Mouse (Mus musculus): ENCODE results near the gene Avp. TPM values are rescaled to one million over a fixed set of nuclear protein-coding genes. Genes with fewer than 3 reads are reported as not detected.
"Not testable (repeated sequence)": the region's sequence is repeated elsewhere in the genome, so short reads cannot be mapped to it uniquely, and the experiment has no call there.

Gene Avp
- 1 to 10 TPM in 1 of 2 experiments, under 1 TPM in 1; 0.68 to 4.8 TPM for total RNA-seq (2021)

DNA sequence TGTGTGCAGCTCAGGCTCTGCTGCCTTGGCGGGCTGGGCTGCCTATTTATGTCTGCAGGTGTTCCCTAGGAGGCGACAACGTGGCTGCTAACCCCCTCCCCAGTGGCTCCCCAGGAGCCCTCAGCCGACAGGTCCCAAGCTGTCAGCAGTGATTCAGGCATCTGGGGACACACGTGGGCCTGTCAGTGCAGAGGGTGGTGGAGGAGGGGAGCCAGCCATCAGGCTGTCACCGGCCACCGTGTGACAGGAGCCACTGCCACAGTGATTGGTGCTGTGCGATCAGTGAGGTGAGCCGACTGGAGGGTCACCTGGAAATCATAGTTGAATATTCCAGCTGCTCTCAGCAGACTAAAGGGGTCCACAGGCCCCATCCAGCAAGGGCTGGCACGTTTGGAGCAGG is at the start of gene Avp:
Avp (minus strand) TSS at position 3 of the 400 bp plus-strand sequence.
- no peak for DNase-seq
- intact Hi-C loops (cut with DNase I) = no loop called here

DNA sequence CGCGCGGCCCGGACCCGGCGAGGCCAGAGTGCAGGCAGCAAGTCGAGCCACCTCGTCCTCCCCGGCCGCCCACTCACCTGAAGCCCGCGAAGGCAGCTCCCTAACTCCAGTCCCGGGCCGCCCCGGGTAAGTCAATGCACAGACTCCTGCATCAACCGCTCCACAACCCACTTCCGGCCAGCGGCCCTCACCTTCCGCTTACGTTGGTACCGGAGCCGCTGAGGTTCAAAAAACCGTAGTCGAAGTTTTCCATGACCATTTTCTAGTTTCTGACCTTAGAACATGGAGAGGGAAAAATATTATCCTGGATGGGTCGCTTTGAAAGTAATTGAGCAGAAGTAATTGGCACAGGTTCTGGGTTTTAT is 47.5 kb upstream of the Avp start, which contains the start of the genes Fastkd5 and Ubox5:
Fastkd5 (minus strand) TSS at position 189 of the 365 bp plus-strand sequence.
Ubox5 (minus strand) TSS at position 200 of the 365 bp plus-strand sequence.
- intact Hi-C loops (cut with DNase I) = no loop called here
- peak; percentile 93 to 98 for DNase-seq

DNA sequence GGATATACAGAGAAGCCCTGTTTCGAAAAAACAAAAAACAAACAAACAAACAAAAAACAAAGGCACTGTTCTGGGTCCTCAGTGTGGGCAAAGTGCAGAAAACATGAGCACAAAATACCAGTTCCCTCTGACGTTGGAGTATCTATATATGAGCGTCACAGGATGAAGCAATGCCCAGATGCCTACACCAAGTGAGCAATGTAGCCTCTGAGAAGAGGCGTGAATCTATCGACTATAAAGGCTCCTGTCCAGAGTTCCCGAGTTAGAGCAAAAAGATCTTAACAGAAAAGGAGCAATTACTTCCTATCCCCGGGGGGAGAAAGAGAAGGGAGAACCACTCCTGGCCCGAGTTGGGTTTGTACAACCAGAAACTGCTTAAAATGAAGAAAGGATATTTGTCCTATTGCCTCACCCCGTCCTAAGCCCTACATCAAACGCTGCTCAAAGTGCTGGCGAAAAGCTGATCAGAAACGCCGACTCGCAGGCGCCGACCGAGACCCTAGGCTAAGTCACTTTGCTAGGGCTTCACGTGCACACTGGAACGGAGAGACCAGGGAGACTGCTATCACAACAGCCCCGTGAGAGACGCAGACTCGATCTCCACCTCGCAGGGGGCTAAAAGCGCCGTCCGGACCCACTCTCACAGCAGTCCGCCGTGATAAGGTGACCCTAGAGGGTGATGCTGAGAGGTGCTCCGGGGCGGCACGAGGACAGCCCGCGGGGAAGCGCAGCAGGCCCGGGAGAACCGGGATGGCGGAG is 46.9 kb upstream of the Avp start:
- intact Hi-C loops (cut with DNase I) = no loop called here
- DNase-seq = no peak

DNA sequence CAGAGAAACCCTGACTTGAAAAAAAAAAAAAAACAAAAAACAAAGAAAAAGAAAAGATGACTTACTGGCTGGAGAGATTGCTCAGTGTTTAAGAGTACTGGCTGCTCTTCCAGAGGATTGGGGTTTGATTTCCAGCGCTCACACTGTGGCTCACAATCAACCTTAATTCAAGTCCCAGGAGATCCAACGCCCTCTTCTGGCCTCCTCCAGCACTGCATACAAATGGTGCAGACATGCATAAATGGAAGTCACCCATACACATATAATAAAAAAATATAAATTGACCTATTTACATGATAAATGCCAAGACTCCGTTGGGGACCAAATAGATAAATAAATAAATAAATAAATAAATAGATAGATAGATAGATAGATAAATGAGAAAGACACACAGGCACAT is 46.1 kb upstream of the Avp start:
- intact Hi-C loops (cut with DNase I) = no loop called here
- no peak for DNase-seq

DNA sequence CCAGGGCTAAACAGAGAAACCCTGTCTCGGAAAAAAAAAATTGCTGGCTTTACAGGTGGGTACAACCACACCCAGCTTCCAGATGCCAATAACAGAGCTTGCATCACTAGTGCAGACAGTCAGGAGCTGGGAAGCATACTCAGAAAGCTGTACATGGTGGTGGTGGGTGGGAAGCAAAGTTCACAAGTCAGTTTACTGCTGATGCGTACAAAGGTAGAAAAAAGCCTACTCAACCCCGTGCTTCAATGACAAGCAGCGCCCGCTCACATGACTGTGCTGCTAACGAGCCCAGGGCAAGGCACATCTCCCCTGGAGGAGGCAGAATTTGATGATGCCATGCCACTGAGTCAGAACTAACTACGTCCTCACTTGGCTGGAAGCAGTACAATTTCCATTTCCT is 36.6 kb upstream of the Avp start:
- intact Hi-C loops (cut with DNase I) = no loop called here
- no peak for DNase-seq

DNA sequence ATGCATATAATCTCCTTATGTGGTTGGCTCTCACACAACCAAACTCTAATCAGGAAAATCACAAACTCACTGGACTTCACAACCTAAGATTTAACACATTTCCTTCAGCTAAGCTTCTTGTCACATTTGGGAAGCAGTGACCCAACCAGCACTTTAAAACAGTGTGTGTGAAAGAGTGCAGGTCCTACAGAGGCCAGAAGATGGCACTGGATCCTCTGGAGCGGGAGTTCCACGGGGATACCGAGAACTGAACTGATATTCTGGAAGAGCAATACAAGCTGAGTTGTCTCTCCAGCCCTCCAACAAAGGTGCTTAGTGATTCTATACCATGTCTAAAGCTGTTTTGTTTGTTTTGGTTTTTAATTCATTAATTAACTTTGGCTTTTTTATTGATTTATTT is 30.7 kb upstream of the Avp start:
- no peak for DNase-seq
- intact Hi-C loops (cut with DNase I) = no loop called here

DNA sequence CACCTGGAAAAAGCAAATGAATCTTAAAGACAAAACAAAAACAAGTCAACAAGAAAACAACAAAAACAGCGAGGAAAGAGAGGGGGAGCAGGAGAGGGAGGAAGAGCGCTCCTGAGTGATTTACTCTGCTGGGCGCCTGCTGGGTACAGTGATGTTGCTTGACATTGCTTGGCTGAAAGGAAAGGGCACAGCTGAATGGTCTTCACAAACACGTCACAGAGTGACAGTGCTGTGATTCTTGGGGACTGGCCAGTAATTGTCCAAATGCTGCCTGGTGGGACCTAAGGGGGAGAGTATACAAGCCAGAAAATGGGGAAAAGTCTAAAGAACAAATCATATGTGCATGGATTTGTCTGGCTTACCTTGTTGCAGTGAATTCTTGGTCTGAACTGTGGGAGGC is 19.8 kb upstream of the Avp start:
- DNase-seq = no peak
- intact Hi-C loops (cut with DNase I) = no loop called here

DNA sequence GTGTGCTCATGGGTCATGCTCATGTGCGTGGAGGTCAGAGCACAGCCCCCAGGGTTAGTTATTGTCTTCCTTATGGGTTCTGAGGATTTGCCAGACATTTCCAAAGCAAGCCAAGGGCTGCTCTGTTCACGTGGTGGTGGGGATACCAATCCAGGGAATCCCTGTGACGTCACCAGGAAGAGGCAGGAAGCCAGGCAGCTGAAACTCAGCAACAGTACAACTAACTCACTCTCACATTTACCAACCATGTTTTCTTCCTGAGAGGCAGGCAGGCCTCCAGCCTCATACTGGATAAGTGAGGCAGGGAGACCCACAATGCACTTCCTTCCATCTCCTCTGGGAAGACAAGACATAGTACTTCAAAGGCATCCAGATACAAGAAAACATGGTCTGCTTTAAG is 16.0 kb upstream of the Avp start:
- no peak for DNase-seq
- intact Hi-C loops (cut with DNase I) = loop anchor here (2.0 kb wide), 1 partner anchor 34 kb away; no protein-coding TSS in a partner anchor

DNA sequence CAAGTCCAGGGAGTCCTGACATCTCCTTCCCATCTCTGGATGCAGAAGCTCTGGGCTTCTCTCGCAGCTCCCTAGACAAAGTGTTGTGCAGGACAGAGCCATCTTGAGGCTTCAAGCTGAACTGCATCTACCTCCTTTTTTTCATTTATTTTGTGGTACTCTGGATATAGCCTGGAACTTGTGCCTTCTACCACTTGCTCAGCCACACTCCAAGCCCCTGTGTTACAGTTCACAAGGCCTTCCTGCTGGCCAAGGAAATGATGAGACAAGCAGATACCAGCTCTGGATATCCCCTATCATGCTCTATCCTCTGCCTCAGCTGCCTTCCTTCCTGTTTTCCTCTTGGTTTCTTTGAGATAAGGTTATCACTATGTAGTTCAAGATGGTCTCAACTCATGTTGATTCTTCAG is 15.3 kb upstream of the Avp start:
- intact Hi-C loops (cut with DNase I) = loop anchor here (2.0 kb wide), 1 partner anchor 33 kb away; no protein-coding TSS in a partner anchor
- DNase-seq = peak; percentile 17 to 19

DNA sequence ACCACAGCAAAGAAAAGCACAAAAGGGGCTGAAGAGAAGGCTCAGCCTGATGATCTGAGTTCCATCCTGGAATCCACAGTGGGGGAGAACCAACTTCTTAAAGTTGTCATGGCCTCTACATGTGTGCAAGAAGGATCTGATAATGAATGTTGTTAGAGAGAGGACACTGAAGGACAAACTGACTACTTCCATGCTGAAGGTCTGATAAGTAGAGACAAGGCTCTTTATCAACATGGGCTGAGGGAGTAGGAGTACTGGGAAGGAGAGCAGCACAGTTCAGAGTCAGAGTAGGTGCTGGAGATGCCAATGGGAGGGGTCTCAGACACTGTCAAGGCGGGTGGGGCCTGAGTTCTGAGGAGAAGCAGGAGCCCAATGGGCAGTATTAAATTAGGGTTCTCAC is 13.2 kb upstream of the Avp start:
- intact Hi-C loops (cut with DNase I) = no loop called here
- no peak for DNase-seq

DNA sequence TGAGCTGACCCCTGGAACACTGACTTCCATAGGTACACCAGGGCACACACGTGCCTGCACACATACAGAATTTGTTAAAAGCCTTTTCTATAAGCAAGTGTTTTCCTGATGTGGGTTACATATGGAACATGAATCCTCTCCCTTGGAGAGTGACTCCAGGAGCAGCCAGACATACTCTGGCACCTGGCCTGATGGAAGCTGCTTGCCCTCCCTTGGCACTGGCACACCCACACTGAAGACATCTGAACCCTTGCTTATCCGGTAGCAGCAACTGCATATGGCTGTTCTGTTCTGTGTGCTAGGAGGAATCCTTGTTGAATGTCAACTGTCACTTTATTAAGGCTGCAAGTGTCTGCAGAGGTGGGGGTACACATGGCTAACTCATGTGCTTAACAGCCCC is 8.7 kb upstream of the Avp start:
- intact Hi-C loops (cut with DNase I) = no loop called here

DNA sequence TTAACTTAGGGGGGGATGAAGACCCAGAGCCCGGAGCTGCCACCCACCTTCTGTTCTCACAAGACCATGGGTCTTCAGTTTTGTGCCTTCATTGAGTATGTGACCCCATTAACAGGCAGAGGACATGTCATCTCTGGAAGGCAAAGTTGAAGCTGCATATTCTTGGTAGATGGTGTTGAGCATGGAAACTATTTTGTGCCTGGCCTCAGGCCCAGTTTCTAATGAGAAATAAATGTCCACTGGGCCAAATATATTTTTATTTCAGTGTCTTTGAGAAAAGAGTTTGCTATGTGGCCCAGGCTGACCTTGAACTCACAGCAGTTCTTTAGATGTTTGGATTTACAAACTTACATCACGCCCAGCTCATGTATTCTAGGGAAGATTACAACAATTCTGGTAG is 7.4 kb upstream of the Avp start:
- peak in 1 of 2 experiments; percentile 21 for DNase-seq
- intact Hi-C loops (cut with DNase I) = no loop called here

More for the DNA sequence above, 8.7 kb upstream of the Avp start:
- no peak for DNase-seq

DNA sequence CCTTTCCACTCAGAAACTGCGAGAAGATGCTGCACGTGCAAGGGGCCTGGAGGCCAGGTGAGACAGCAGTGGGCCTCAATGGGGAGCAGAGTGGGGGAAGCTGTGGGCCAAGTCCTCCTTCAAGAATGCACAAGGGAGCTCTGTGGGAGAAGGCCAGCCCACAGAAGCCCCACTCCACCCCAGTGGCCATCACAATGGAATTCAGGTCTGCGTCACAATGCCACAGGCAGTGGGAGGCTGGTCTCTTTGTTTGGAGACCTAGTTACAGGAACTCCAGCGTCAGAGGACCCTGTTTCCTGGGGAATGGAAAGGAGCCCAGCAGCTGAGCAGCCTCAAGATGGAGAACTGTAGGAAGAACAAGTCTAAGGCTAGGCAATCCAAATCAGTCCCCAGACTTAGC is 6.8 kb upstream of the Avp start:
- DNase-seq = no peak
- intact Hi-C loops (cut with DNase I) = no loop called here

DNA sequence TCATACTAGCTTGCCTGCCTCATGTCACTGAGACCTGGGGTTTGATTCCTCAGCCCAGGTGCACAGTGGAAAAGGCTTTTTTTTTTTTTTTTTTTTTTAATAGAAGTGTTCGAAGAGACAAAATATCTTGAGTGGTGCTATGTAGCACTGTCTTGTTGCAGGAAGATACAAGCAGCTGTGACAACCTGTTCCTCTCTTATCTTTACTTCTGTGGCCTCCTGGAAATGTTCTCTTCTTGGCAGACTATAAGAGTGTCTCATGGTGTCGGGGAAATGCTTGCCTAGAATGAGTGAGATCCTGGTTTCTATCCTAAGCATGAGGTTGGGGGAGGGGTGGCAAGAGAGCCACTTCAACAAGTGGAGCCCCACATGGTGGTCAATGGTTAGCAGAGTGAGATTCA is 6.0 kb upstream of the Avp start:
- intact Hi-C loops (cut with DNase I) = no loop called here
- DNase-seq = no peak

DNA sequence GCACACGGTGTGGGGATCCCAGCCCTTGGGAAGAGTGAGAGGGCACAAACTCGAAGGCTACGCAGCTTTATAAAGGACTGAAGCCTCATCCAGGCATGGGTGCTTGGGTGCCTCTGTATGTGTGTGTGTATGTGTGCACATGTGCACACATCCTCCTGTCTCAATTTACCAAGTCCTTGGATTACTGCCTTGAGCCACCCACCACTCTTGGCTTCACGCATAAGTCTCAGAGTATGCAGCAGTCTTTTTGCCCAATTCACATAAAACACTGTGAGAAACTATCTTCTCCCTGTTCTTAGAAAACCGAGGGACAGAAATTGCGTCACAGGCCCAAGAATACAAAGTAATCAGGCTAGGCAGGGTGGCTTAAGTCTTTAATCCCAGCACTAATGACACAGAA is 3.7 kb upstream of the Avp start:
- DNase-seq = no peak
- intact Hi-C loops (cut with DNase I) = no loop called here

DNA sequence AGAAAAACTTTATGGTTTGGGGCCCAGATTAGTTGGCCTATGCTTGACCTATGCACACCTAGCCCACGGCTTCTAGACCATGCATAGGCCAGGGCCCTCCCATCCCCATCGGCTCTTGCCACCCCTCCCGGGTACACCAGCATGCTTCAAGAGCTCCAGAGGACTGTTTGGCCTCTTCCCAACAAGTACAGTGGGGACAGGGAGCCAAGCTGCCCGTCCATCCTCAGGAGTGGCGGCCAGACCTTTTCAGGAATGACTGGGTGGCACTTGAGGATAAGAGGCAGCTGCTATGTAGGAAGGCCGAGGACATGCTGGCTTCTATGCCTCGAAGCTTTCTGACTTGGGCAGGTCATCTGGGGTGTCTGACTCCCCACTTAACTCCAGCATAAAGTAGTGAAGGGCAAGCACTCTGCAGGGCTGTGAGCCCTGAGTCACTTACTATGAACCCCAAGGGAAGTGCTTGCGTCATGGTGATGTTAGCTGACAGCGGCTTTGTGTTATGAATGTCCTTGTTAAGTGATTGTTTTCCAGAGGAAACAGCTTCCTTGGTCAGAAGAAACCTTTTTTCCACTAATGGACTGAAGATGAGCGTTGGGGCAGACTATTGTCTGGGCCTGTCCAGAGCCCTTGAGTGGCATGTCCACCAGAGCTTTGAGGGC is 1.7 kb upstream of the Avp start:
- DNase-seq = peak in 1 of 2 experiments; percentile 12
- intact Hi-C loops (cut with DNase I) = no loop called here

DNA sequence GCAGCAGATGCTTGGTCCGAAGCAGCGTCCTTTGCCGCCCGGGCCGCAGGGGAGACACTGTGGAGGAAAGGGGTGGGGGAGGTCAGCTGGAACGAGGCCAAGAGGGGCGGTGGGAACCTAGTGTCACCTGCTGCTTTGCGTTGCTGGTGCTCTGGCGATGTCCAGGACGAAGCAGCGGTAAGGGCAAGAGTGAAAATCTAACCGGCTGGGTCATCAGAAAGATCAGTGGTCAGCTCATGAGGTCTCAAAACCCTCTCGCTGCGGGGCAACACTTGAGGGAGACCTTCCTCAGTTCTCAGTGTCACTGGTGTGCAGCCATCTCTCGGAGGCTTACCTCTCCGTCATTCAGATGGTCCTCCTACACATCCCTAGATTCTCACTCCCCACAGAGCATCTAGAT is 1.2 kb downstream of the Avp start:
- DNase-seq = no peak
- intact Hi-C loops (cut with DNase I) = no loop called here

DNA sequence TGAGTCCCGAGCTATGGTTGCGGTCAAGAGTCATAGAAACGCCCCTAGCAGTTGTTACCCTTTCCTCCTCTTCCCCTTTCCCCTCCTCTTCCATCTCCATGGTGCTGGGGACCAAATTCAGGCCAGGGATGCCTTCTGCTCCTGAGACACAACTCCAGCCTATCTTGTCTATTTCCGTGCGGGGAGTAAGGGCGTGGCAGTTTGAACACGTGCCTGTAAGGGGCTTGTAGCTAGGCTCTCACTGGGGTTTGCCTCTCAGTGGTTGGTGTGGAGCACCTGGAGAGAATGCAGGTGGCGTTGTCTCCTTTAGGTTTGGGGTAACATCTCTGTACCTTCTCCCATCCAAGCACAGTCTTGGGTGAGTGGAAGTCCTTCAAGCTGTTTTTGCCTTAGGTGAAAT is 2.6 kb downstream of the Avp start:
- intact Hi-C loops (cut with DNase I) = no loop called here
- no peak for DNase-seq

DNA sequence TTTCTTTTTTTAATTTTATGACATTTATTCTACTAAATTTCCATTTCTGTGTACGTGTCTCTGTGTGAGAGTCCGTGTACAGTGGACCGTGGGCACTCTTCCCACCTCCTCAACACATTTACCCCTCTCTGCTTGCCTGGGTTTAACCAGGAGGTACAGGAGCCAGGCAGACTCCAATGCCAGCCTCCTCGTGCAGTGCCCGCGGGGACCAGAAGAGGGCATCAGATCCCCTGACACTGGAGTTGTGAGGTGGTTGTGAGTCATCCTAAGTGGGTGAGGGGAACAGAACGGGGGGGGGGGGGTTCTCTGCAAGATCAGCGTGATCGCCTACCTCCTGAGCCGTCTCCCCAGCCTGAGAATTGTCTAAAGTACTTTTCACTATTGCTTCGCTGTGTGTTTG is 4.2 kb downstream of the Avp start:
- peak; percentile 47 to 71 for DNase-seq
- intact Hi-C loops (cut with DNase I) = no loop called here

DNA sequence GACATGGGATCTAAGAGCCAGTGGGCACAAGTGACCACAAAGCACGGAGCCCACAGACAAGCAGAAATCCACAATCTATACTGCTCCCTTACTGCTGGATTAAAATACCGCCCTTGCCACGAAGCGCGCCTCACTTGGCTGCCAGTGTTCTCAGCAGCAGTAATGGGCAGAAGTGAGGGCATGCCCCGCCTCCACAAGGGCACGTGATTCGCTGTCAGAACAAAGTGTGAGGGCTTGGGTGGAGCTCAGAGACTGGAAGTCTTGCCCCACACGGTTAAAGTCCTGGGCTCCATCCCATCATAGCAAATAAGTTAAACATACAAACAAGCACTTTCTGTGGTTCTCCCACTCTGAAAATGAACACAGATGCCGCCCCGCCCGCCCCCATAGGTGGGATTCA is 4.7 kb downstream of the Avp start:
- intact Hi-C loops (cut with DNase I) = no loop called here
- peak; percentile 34 to 51 for DNase-seq

DNA sequence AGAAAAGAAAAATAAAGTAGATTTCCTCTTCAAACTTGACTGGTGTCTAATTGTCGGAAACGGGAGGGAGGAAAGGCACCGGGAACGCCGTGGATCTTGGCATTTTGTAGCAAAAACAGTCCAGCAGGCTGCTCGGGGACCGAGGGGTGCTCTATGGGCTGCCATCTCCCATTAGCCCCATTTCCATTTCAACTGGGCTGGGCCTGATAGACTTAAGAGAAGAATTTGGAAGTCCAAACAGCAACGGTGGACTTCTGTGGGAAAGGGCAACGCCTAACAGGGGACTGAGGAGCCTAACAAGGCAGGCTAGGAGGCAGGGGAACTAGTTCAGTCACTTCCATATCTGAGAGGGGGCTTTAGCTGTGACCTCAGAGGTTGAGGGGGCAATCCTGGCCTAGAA is 5.3 kb downstream of the Avp start:
- intact Hi-C loops (cut with DNase I) = no loop called here
- no peak for DNase-seq

DNA sequence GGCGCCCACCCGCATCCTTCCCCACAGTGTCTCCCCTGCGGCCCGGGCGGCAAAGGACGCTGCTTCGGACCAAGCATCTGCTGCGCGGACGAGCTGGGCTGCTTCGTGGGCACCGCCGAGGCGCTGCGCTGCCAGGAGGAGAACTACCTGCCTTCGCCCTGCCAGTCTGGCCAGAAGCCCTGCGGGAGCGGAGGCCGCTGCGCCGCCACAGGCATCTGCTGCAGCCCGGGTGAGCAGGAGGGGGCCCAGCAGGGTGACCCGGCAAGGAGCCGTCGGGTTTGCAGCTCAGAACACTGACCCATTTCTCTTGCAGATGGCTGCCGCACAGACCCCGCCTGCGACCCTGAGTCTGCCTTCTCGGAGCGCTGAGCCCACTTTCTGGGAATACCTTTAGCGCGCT is 5.8 kb downstream of the Avp start:
- intact Hi-C loops (cut with DNase I) = not testable (repeated sequence)
- DNase-seq = peak in 1 of 2 experiments; percentile 22
